Mouse (Mus musculus) bone marrow, adult 2 months (tissue): Measurements from ENCODE around the gene A830031A19Rik.

Experiments
- CTCF ChIP-seq: fragments of 200-500 bp; IDR thresholded peaks from 2 replicates; pipeline ENCODE4 v1.5.1; 2011; ENCODE audit warnings: low read length, control low read depth; ENCODE audit not compliant: control insufficient read depth, insufficient read depth
- POLR2A ChIP-seq: fragments of 200-500 bp; IDR thresholded peaks from 2 replicates; pipeline ENCODE4 v1.6.1; 2011; ENCODE audit warnings: low read depth, mild to moderate bottlenecking, control low read depth, low read length, borderline replicate concordance; ENCODE audit not compliant: control insufficient read depth

DNA sequence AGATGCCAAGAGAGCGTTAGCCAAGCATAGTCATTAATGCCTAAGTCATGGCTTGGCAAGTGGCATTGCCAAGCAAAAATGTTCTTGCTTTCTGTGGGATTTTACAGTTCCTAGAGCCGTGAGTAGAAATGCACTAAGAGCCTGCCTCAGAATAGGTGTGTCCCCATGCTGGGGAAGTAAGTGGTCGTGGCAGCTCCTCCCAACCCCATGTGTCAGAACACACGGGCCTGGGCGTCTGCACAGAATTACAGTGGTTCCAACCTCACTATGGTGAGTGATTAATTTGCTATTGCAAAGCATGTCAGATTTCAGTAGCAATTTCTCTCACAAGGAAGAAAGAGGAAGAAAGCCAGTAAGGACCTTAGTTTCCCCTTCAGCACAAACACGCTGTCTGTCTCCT, 36.9 kb upstream of the A830031A19Rik start:
- TF ChIP-seq POLR2A (no peak), CTCF (no peak)
